Mouse (Mus musculus): ENCODE measurements around the gene Lcmt1. TPM values are rescaled to one million over a fixed set of nuclear protein-coding genes. Genes with fewer than 3 reads are reported as not detected.
A peak's percentile ranks its signal among the peaks of the same experiment; 100 is the strongest.

The Lcmt1 gene
- total and polyA plus RNA-seq, 2 experiments from 2014 or later = 62.8 to 114 TPM

DNA sequence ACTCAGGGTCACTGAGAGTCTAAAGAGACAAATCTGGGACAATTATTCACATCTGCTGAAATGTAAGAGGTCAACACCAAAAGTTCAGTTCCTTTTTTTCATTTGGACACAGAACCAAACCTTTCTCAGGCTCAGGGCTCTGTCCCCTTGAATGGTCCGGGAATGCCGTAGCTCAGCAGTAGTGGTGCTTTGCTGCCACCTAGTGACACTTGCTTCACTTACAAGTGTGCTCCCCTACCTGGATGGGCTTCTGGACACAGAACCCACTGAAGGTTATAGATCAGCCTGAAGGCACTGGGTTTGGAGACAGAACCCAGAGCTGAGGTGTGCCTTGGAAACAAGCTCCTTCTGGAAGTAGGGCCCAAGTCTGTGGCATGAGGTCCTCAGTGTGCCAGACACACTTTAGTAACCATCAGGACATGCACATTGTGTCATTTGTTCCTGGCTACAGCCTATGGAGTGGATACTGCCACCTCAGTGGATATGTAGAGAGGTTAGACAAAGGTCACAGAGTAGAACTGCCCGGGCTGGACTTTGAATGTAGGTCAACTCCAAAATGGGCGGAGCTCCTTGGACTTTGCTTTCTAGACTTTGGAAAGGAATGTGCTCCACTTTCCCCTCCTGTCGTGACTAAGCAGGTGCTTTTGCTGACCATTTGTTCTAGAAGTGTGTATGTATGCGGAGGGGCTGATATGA lies 96.3 kb downstream of the Lcmt1 start:
- 0 out of 2 replicates have a peak, but pooled peaks have one; percentile 52 for ATAC-seq (ENCODE audit: low FRiP score)
- Histone ChIP-seq H3K4me3 (ENCODE audit: low read depth, low read length) (no peak overlapping the region), H3K4me1 (ENCODE audit: insufficient read depth, low read length) (no peaks in the 10 kb centered on the region), H3K9ac (replicated peaks; ENCODE audit: low read length, poor library complexity, severe bottlenecking) (no peak overlapping the region), H3K27ac (ENCODE audit: low read depth, low read length) (no peak overlapping the region), H3K36me3 (ENCODE audit: insufficient read depth, low read length) (no peaks in the 10 kb centered on the region), H3K27me3 (ENCODE audit: insufficient read depth, low read length) (no peaks in the 10 kb centered on the region), H3K9me3 (ENCODE audit: low read length) (no peaks in the 10 kb centered on the region), H3K4me2 (ENCODE audit: low read depth, low read length, poor library complexity, severe bottlenecking) (no peak overlapping the region)
- 33% methylated on average over 6 of the region's 6 CpGs for WGBS
- peak; percentile 87 for DNase-seq (ENCODE audit: low spot score)
- TF ChIP-seq CTCF (IDR thresholded peaks at IDR 0.05) = peak; percentile 98

DNA sequence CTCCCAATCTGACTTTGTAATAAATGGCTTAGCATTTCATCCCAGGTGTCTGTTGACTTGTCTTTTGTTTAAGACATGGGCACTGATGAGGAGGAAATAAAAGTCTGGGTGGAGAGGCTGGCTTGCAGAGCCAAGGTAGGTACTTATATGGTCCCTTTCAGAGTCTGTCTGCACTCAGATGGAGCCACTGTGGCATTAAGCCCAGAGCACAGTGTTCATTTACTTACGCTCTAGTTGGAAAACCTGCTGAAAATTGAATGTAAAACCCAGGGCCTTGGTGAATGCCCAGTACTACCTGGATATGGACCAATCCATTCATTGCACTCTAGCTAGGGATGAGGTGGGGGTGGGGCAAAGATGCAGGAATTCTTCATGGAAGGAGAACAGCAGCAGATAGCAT lies 98.4 kb downstream of the Lcmt1 start:
- no peak overlapping the region for H3K27ac ChIP-seq (ENCODE audit: low read depth, low read length)
- H3K9me3 ChIP-seq (ENCODE audit: low read length) = 0 out of 2 replicates have a peak, but pooled peaks cover 6% of the 10 kb centered on the region
- H3K4me1 ChIP-seq (ENCODE audit: insufficient read depth, low read length) = no peaks in the 10 kb centered on the region
- no peaks in the 10 kb centered on the region for H3K27me3 ChIP-seq (ENCODE audit: insufficient read depth, low read length)
- DNase-seq (ENCODE audit: low spot score) = no peak
- H3K9ac ChIP-seq (replicated peaks; ENCODE audit: low read length, poor library complexity, severe bottlenecking) = no peak overlapping the region
- no peak overlapping the region for H3K4me3 ChIP-seq (ENCODE audit: low read depth, low read length)
- no peaks in the 10 kb centered on the region for H3K36me3 ChIP-seq (ENCODE audit: insufficient read depth, low read length)
- TF ChIP-seq CTCF (IDR thresholded peaks at IDR 0.05) = no peak
- WGBS = 94% methylated on average over 1 of the region's 1 CpGs
- H3K4me2 ChIP-seq (ENCODE audit: low read depth, low read length, poor library complexity, severe bottlenecking) = no peak overlapping the region
- ATAC-seq (ENCODE audit: low FRiP score) = no peak

Other genes with a start within 250 kb of the Lcmt1 start
- 53.2 and 70.6 TPM in 2 replicates for gene Tnrc6a, start 245.9 kb upstream of the Lcmt1 start, total RNA-seq (2014; rRNA removed)
- gene Tnrc6a, start 245.9 kb upstream of the Lcmt1 start, polyA plus RNA-seq (2015; fragmentation: Nextera tagmentation; extraction: Ambion mirVana) = 53.4 and 73.9 TPM in 2 replicates
- 0.66 and 0.82 TPM in 2 replicates for gene Slc5a11, start 155.0 kb upstream of the Lcmt1 start, total RNA-seq (2014; rRNA removed)
- 0.20 and 0.47 TPM in 2 replicates for gene Slc5a11, start 155.0 kb upstream of the Lcmt1 start, polyA plus RNA-seq (2015; fragmentation: Nextera tagmentation; extraction: Ambion mirVana)
- 4.8 and 12.1 TPM in 2 replicates for gene Arhgap17, start 131 bp downstream of the Lcmt1 start, total RNA-seq (2014; rRNA removed)
- gene Arhgap17, start 131 bp downstream of the Lcmt1 start, polyA plus RNA-seq (2015; fragmentation: Nextera tagmentation; extraction: Ambion mirVana) = 5.3 and 6.3 TPM in 2 replicates
- not detected in 2 replicates for gene Aqp8, start 92.5 kb downstream of the Lcmt1 start, total RNA-seq (2014; rRNA removed)
- gene Aqp8, start 92.5 kb downstream of the Lcmt1 start, polyA plus RNA-seq (2015; fragmentation: Nextera tagmentation; extraction: Ambion mirVana) = not detected in 2 replicates
- 21.1 and 28.0 TPM in 2 replicates for gene Zkscan2, start 130.7 kb downstream of the Lcmt1 start, total RNA-seq (2014; rRNA removed)
- gene Zkscan2, start 130.7 kb downstream of the Lcmt1 start, polyA plus RNA-seq (2015; fragmentation: Nextera tagmentation; extraction: Ambion mirVana) = 8.4 and 11.2 TPM in 2 replicates